Mouse (Mus musculus) retina, postnatal 1 day (tissue): Measurements from ENCODE around the gene Mcf2l.

Experiments
- DNase-seq: peaks from one replicate; pipeline ENCODE4 v3.0.0-alpha.2; 2012

Gene Mcf2l

DNA sequence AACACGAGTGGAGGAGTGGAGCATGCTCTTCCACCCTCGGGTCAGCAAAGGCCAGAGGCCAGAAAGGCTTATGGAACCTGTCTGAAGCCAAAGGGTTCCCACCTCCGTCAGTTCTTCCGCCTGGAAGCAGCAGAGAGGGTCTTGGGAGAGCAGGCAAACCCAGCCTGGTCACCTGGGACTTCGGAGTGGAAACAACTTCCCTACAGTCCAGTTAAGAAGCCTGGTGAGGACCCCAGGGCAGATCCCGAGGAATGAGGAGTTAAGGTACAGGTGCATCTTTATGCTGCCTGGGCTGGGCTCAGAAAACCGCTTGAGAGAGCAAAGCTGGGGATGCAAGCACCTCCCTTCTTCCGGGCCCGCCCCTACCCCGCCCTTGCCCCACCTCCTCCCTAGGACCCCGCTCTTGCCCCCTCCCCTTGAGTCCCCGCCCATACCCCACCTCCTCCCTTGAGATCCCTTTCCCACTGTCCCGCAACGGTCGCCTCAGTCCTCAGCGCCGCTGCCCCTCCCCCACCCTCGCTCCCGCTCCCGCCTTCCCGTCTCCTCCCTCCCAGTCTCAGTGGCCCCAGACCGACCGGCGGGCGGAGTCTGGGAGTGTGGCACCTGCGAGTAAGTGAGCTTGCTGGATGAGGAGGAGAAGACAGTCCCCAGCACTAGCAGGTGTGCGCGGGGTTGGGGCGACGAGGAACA lies at the start of gene Mcf2l:
TSS of gene Mcf2l (plus strand) at position 450 of the 690 bp plus-strand sequence.
- peak; percentile 94 for DNase-seq

GRCm38 (mm10) chr8:12824562-12824961 lies 49.0 kb upstream of the Mcf2l start:
- no peak for DNase-seq

- DNase-seq = no peak
Observed at GRCm38 (mm10) chr8:12825236-12825635, 48.4 kb upstream of the Mcf2l start.

GRCm38 (mm10) chr8:12825686-12826237 lies 47.8 kb upstream of the Mcf2l start:
- no peak for DNase-seq

DNA sequence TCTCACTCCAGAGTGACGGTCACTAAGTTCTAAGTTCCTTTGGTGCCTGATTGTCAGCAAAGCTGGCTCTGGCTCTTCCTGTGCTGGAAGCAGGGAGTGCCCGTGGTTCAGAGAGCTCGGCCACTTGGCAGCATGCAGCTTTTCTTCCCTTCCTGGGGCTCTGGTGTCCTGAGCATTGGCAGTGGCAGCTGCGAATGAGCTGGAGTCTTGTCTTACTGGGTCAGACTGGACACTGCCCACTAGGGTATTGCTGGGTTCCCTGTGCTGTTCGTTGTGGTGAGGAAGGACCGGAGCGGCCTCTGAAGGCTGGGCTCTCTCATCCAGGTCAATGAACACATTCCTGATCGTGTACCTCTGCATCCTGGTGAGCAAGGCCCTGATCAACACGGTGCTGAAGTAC lies 46.5 kb upstream of the Mcf2l start:
- DNase-seq = no peak

DNA sequence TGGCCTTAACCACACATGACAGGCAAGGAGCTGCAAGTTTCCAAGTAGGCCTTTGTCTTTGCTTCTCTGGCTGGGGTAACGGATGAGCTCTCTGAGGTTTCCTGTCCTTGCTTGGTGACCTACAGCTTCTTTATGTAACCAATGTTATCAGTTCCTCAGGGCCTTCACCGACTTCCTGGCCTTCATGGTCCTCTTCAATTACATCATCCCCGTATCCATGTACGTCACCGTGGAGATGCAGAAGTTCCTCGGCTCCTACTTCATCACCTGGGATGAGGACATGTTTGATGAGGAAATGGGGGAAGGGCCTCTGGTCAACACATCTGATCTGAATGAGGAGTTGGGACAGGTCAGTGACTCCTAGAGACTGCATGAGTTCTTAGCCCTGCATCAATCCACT lies 45.3 kb upstream of the Mcf2l start:
- DNase-seq = no peak

GRCm38 (mm10) chr8:12829381-12829780 lies 44.2 kb upstream of the Mcf2l start:
- DNase-seq = no peak

DNA sequence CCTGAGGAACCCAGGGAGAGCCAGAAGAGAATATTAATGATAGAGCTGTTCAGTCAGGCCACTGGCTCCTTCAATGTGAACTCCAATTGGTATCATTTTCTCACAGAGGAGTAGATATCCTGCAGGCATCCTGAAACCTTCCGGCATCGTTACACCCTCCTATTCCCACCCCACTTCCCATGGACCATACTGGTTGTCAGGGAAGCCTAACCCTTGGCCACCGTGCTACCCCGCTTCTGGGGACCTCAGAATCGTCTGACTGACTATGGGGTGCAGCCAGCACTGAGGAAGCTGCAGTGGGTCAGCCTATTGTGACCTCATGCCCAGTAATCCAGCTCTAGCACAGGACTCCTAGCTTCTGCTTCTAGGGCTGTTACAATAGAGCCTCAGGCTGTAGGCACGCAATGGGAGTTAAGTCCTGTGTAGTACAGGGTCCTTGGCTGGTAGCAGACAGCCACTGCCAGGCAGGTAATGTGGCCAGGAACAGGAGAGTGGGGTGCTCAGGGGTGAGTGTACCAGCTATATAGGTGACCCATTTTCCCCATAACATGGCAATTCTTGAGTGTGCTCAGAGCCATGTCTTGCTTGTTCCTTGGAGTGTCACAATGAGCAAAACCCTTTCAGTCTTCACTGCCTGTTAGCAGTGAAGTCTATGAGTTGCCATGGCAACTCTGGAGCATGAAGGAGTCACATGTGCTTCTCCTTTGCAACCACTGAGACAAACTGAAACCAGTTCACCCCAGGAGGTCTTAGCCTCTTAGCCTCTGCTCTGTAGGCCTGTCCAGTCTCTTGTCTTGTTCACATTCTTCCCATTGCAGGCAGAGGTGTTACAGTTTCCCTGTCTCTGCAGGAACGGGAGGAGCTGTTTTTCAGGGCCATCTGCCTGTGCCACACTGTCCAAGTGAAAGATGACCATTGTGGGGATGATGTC lies 41.7 kb upstream of the Mcf2l start:
- peak; percentile 56 for DNase-seq

DNA sequence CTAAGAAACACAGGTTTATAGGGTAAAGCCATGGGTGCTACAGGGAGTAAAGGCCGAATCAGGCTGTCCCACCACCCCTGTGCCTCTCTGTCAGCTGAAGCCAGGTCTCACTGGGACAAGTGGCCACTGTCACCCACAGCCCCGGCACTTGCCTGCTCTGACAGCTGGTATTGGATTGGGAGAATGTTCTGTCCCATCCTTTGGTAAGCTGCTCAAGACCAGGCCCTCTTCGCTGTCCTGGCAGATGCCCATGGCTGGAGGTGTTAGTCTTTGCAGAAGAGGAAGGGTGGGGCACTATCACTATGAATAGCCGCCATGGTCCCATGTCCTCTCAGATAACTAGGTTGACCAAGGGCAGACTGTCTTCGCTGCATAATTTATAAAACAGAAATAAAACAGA lies 40.0 kb upstream of the Mcf2l start:
- DNase-seq = no peak

GRCm38 (mm10) chr8:12840834-12841233 lies 32.8 kb upstream of the Mcf2l start:
- DNase-seq = no peak

GRCm38 (mm10) chr8:12842342-12842995 lies 31.1 kb upstream of the Mcf2l start:
- DNase-seq = no peak

GRCm38 (mm10) chr8:12844347-12844950 lies 29.2 kb upstream of the Mcf2l start:
- DNase-seq = no peak

- no peak for DNase-seq
Observed at GRCm38 (mm10) chr8:12846447-12846846, 27.2 kb upstream of the Mcf2l start.

DNA sequence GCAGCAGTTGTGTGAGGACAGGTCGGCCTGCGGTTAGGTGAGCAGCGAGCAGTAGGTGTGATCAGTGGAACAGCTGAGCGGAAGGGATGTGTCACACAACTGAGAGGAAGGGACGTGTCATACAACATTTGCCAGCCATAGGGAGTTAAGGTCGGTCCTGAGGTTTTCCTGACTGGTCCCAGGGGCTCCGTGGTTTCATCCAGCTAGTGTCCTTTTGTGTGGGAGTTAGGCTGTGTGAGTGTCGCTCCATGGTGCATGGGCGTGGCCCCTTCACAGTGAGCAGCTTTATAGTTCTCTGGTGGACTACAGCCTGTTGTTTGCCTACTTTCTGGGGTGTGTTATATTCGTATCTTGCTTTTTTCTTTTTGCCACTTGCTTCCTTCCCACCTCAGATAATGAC lies 22.4 kb upstream of the Mcf2l start:
- DNase-seq = no peak

DNA sequence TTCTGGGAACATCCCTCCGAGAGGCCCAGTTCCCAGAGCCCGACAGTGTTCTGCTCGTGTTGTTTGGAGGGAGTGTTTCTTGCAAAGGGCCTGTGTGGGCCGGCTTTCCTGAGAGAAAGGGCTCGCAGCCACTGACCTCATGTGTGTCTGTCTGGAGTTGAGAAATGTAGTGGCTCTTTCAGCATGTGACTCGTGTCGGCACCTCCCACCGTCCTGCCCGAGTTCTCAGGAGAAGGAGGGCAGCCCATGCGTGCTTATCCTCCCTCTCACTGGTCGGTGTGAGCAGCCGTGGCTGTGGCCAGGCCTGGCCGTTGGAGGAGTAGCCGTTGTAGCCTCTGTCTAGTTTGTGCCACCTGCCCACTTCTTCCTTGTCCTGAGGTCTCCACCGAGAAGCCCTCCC lies 17.6 kb upstream of the Mcf2l start:
- no peak for DNase-seq

DNA sequence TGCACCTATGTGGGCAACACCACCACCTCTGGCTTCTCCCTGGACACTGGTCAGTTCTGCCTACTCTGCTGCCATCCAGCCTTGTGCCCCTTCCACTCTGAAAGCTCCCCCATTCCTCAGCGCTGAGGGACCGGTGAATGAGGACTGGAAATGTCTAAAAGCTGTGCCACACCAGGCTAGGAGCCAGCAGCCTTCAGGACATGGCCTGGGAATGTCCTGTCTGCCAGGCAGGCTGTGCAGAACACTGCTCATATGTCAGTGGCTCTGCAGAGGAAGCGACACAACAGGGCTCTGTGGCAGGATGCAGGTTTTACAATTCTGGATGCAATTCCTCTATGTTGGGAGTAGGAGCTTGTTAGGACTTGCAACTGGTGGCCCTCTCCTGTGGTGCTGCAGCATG lies 10.5 kb upstream of the Mcf2l start:
- DNase-seq = no peak

DNA sequence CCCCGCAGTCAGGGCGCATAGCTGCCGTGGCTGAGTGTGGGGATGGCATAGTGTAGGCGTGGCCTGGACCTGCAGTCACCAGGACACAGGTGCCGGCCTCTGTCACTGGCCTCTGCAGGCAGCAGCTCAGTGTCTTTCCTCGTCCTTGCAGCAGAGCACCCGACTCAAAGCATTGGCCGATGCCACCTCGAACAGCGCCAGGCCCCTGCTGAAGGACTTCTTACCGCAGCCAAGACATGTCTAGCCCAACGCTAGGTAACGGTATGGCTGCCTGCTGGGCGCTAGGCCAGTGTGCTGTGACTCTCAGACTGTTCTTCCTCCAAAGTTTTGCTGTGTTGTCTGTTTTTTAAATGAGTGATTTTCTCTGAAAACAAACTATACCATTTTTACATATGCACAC lies 10.0 kb upstream of the Mcf2l start:
- no peak for DNase-seq

- no peak for DNase-seq
Observed at GRCm38 (mm10) chr8:12865790-12866189, 7.8 kb upstream of the Mcf2l start.

DNA sequence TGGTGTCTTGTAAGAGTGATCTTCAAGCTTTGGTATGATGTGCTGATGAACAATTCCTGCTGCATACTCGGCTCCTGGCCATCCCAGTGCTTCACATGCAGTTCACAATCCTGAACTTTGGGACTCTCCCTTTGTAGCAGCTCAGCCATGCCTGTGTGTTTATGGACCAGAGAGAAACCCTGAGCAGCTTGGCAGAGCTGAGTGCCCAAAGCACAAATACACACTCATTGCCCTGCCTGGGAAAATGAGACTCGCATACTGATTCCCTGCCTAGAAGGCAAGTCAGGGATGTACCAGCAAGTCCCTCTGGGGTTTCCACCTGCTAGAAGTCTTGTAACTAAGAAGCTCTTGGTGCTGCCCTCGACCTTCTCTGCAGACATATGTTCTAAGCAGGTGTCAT lies 3.9 kb upstream of the Mcf2l start:
- DNase-seq = no peak

- no peak for DNase-seq
Observed at GRCm38 (mm10) chr8:12870656-12871055, 3.0 kb upstream of the Mcf2l start.

DNA sequence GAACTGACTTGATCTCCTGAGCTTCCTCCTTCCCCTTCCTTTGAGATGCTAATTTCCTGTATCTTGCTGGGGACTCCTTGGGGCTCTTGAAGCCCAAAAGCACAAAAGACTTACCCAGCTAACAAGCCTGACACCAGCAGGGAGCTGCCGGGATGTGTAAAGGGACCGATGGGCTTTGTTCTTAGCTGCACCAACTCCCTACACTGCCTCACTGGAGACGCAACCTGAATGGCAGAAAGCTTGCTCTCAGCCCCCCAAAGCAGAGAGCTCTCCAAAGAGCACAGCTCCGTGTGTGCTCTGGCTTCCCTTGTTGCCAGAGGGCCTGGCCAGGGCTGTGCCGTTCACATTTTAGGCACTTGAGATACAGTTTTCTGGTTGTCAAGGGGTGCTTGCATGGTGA lies 2.1 kb upstream of the Mcf2l start:
- DNase-seq = peak; percentile 50

DNA sequence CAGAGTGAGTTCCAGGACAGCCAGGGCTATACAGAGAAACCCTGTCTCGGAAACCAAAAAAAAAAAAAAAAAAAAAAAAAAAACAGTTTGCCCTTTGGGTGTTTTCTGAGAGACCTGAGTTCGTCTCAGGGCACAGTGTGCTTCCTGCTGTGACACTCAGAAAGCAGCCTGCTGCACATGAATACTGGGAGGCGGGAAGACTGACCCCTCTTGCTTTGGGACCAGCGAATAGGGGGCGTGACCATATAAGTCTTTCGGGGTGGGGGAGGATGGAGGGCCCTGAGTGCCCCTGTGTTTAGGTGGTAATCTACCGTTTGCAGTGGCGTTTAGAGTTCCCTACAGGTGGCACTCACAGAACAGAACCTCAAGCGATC lies 636 bp upstream of the Mcf2l start:
- no peak for DNase-seq

- DNase-seq = no peak
Observed at GRCm38 (mm10) chr8:12874194-12874791, 687 bp downstream of the Mcf2l start.
